Mouse (Mus musculus) embryonic fibroblast, embryonic 13.5 days (primary cell): ENCODE results near the gene 1110065P20Rik.

Source experiments
- CTCF ChIP-seq: IDR thresholded peaks from 2 replicates; pipeline ENCODE4 v1.5.1; 2011; ENCODE audit warnings: mild to moderate bottlenecking, control low read depth, low read length, moderate library complexity, borderline replicate concordance; ENCODE audit not compliant: insufficient read depth
- POLR2A ChIP-seq: IDR thresholded peaks from 2 replicates; pipeline ENCODE4 v1.6.1; 2011; ENCODE audit warnings: low read depth, mild to moderate bottlenecking, control low read depth, low read length, moderate library complexity

GRCm38 (mm10) chr4:124811347-124811975 lies 39.5 kb downstream of the 1110065P20Rik start:
- TF ChIP-seq POLR2A = no peak
- TF ChIP-seq CTCF = no peak
